Mouse (Mus musculus): ENCODE measurements around the gene Pigk. TPM values are rescaled to one million over a fixed set of nuclear protein-coding genes. Genes with fewer than 3 reads are reported as not detected.

Gene Pigk
- total RNA-seq, 2 experiments from 2014 or later, result 16.6 to 23.0 TPM

GRCm38 (mm10) chr3:152911578-152911977, 197.7 kb downstream of the Pigk start:
- H3K27ac ChIP-seq, result no peak overlapping the region
- no peak for DNase-seq
- no peak overlapping the region for H3K4me3 ChIP-seq
- no peak for TF ChIP-seq CTCF (IDR thresholded peaks at IDR 0.05)
- intact Hi-C loops (cut with DNase I), result no loop called here

DNA sequence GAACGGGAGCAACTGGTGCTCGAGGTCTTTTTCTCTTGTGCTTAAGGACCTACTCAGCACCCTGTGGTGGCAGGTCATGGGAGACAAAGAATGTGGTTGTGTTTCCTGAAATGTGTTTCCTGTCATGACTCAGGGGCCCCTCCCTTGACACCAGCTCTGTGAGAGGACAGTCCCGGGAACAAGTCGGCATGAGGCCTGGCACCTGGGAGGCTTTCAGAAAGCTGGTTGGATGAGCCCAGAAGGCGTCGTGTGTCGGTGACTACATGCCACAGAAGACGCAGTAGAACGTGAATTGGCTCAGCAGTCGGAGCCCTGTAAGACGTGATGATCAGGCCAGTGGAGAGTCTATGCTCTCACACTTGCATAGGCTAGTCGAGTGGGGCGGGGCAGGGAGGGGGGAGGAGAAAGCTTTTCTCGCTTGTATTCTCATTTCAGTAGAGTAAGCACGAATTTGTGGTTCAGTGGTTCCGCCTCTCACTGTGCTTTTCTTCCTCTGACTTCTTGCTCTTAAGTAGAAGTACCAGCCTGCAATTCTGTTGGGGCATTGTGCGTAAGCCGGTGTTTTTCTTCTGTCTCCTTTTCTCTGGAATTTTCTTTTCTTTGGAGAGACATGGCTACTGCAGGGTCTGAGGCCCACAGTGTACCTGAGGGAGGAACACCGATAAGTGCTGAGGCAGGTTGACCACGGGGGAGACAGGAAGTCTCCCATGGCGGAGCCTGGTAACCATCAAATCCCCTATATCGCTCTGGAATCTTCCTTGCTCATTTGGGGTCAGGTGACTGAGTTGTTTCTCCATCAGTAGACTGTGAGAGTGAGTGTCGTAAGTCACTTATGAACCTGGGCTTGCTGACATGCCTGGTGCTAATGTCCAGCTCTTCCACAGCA, 198.6 kb downstream of the Pigk start:
- peak overlapping the region; percentile 19 for H3K4me3 ChIP-seq
- DNase-seq, result no peak
- TF ChIP-seq CTCF (IDR thresholded peaks at IDR 0.05), result no peak
- H3K27ac ChIP-seq, result no peak overlapping the region
- intact Hi-C loops (cut with DNase I), result no loop called here

GRCm38 (mm10) chr3:152913150-152913549, 199.2 kb downstream of the Pigk start:
- intact Hi-C loops (cut with DNase I), result no loop called here

DNA sequence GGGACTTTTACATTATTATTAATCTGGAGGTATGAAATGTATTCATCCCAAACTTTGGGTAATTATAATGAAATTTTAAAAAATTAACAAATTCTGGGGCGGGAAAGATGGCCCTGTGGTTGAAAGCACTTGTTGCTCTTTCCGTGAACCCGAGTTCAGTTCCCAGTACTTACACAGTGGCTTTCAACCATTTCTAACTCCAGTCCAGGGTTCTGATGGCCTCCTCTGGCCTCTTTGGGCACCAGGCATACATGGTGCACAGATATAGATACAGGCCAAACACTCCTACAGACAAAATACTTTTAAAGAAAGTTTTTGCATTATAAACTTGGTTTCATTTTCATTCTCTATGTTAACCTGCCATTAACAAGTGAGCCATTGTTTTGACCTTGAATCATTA, 199.7 kb downstream of the Pigk start:
- H3K4me3 ChIP-seq, result no peak overlapping the region
- DNase-seq, result no peak
- intact Hi-C loops (cut with DNase I), result no loop called here
- no peak overlapping the region for H3K27ac ChIP-seq
- no peak for TF ChIP-seq CTCF (IDR thresholded peaks at IDR 0.05)

More at GRCm38 (mm10) chr3:152913150-152913549, 199.2 kb downstream of the Pigk start:
- DNase-seq, result no peak
- no peak for TF ChIP-seq CTCF (IDR thresholded peaks at IDR 0.05)
- no peak overlapping the region for H3K27ac ChIP-seq
- H3K4me3 ChIP-seq, result peak overlapping the region; percentile 19; the same call in 1 of the 2 replicates

DNA sequence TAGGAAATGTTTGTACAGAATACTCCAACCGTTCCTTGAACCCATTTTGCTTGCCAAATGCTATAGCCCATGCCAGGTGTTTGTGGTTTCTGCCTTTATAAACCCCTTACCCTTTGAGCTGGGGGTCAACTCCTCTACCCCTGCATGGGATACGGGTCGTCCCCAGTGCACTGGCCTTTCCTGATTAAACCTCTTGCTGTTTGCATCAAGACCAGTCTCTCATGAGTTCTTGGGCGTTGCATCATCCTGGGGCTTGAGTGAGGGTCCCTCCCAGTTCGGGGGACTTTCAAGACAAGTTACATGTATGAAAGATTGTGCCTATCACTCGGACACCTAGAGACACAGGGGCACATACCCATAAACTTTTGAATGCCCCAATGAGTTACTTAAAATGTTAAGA, 200.5 kb downstream of the Pigk start:
- intact Hi-C loops (cut with DNase I), result no loop called here
- no peak for DNase-seq

DNA sequence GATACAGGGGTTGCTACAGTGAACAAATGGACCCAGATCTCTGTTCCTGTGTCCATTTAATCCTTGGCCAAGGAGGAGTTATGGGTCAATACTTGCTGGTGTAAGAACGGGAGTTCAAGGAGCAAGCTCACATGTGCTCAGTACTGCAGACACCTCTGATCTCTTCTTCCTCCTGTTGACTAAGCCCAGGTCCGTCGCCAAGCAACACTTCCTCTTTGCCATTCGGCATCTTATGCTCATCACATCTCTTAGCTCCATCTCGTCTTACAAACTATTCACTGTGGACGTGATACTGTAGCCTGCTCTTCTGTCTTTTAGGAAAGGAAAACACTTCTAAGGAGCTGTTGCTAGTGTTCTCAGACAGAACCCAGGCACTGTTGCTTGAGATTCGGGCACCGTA, 203.7 kb downstream of the Pigk start:
- Histone ChIP-seq H3K27ac (no peak overlapping the region), H3K4me3 (no peak overlapping the region)
- DNase-seq, result no peak
- TF ChIP-seq CTCF (IDR thresholded peaks at IDR 0.05), result no peak
- intact Hi-C loops (cut with DNase I), result no loop called here

More for the DNA sequence above, 200.5 kb downstream of the Pigk start:
- no peak for TF ChIP-seq CTCF (IDR thresholded peaks at IDR 0.05)
- no peak overlapping the region for H3K4me3 ChIP-seq
- H3K27ac ChIP-seq, result no peak overlapping the region

- Histone ChIP-seq H3K4me3 (no peak overlapping the region), H3K27ac (no peak overlapping the region)
- DNase-seq, result no peak
- intact Hi-C loops (cut with DNase I), result no loop called here
- TF ChIP-seq CTCF (IDR thresholded peaks at IDR 0.05), result no peak
Measured at GRCm38 (mm10) chr3:152919101-152919500, 205.2 kb downstream of the Pigk start.

GRCm38 (mm10) chr3:152920365-152920764, 206.5 kb downstream of the Pigk start:
- intact Hi-C loops (cut with DNase I), result no loop called here
- Histone ChIP-seq H3K27ac (no peak overlapping the region), H3K4me3 (no peak overlapping the region)
- TF ChIP-seq CTCF (IDR thresholded peaks at IDR 0.05), result no peak
- no peak for DNase-seq

- no peak for TF ChIP-seq CTCF (IDR thresholded peaks at IDR 0.05)
- Histone ChIP-seq H3K27ac (no peak overlapping the region), H3K4me3 (no peak overlapping the region)
- DNase-seq, result no peak
- intact Hi-C loops (cut with DNase I), result no loop called here
Measured at GRCm38 (mm10) chr3:152923530-152923929, 209.6 kb downstream of the Pigk start.

- no peak for DNase-seq
- intact Hi-C loops (cut with DNase I), result no loop called here
- TF ChIP-seq CTCF (IDR thresholded peaks at IDR 0.05), result no peak
Measured at GRCm38 (mm10) chr3:152925364-152925763, 211.5 kb downstream of the Pigk start.

GRCm38 (mm10) chr3:152926166-152926565, 212.3 kb downstream of the Pigk start:
- no peak overlapping the region for H3K4me3 ChIP-seq
- TF ChIP-seq CTCF (IDR thresholded peaks at IDR 0.05), result no peak
- DNase-seq, result no peak
- no peak overlapping the region for H3K27ac ChIP-seq
- intact Hi-C loops (cut with DNase I), result no loop called here

More at GRCm38 (mm10) chr3:152925364-152925763, 211.5 kb downstream of the Pigk start:
- Histone ChIP-seq H3K4me3 (no peak overlapping the region), H3K27ac (no peak overlapping the region)

DNA sequence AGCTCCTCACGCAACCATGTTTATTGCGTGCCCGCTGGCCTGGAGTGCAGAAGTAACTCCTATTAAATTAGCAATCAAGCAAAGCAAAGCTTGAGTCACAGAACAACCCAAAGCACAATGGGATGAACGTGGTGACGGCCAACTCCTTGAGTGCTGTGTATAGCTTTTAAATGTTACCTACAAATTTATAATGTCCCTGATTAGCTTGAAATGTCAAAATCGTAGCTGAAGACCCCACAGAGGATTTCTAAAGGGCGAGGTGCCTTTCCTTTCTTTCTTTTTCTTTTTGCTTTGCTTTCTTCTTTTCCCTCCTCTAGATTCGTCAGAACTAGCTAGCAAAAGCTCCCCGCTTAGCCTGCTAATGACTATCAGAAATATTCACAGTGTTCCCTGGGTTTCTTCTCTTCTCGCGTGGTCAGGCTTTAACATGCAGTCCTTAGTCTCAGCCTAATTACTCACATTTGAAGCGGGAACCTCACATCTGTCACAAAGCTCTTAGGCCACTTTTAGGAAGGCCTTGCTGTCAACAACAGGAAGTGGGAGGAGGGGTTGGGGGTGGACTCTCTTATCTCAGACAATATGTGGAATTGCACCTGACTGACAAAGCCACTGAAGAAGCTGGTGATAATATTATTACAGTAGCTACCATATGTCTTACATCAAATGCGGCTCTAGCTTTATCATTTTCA, 214.5 kb downstream of the Pigk start:
- DNase-seq, result no peak
- TF ChIP-seq CTCF (IDR thresholded peaks at IDR 0.05), result no peak
- intact Hi-C loops (cut with DNase I), result no loop called here
- no peak overlapping the region for H3K4me3 ChIP-seq
- no peak overlapping the region for H3K27ac ChIP-seq

DNA sequence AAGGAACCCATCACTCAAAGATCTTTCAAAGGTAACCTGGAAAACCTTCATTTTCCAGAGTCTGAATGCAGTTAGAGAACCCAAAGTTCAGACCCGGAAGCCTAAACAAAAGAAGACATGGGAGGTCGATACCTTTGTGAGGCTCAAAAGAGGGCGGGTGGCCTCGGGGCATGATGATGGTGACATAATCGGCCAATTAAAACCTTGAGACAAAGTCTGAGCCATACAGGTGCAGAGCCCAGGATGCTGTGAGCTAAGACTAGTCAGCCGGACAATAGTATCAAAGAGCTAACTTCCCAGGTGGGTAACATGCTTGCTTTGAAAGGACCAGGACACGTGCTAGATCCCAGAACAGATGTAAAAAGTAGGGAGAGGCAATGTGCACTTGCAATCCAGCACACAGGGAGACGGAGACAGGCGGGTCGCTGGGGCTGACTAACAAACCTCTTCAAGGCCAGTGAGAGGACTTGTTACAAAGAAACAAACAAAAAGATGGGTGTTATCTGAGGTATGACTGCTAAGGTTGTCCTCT, 215.4 kb downstream of the Pigk start:
- no peak overlapping the region for H3K4me3 ChIP-seq
- TF ChIP-seq CTCF (IDR thresholded peaks at IDR 0.05), result no peak
- DNase-seq, result no peak
- no peak overlapping the region for H3K27ac ChIP-seq
- intact Hi-C loops (cut with DNase I), result no loop called here
